Comparison of ENCODE assay signal across 25 mouse cellular contexts in the genomic region with DNA sequence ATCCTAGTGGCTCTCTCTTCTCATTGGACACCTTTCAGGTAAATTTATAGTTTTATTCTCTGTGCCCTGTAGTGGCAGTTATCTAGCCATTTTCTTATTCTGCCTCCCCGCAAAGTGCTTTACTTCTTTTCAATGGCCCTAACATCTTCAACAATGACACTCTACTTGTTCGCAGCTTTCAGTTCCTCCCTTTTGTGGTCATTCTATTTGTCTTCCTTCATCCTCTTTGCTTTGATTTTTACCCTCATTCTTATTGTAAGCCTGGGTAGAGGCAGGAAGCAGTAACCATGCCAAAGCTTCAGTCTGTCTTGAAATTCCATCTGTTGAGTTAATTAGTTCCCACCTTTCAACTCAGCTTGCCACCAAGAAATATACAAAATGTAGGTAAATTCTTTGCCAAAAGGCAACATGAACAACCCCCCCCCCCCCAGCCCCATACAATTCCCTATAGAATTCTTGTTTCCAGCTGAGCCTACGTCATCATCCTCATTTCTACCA.
"Had no signal": no experiment of that assay in that cellular context is flagged by ENCODE, and none has a peak within 500 bp of the region (broad histone marks: within the 10 kb centered on the region; RNA-seq: fewer than 3 reads in every experiment).

No protein-coding gene starts in this region.

- H3K27me3 ChIP-seq: heart, embryonic 13.5 days; heart, embryonic 15.5 days; hindbrain, embryonic 13.5 days; hindbrain, embryonic 15.5 days; kidney, embryonic 15.5 days; limb, embryonic 13.5 days; limb, embryonic 15.5 days; liver, embryonic 12.5 days had no signal

- H3K4me1 ChIP-seq: heart, embryonic 13.5 days; heart, embryonic 15.5 days; hindbrain, embryonic 13.5 days; hindbrain, embryonic 15.5 days; kidney, embryonic 15.5 days; limb, embryonic 13.5 days; limb, embryonic 15.5 days; liver, embryonic 12.5 days had no signal

- H3K9ac ChIP-seq: heart, embryonic 13.5 days; heart, embryonic 15.5 days; hindbrain, embryonic 13.5 days; hindbrain, embryonic 15.5 days; kidney, embryonic 15.5 days; limb, embryonic 13.5 days; limb, embryonic 15.5 days; liver, embryonic 12.5 days; liver, embryonic 14.5 days had no signal

- H3K9me3 ChIP-seq: heart, embryonic 13.5 days; heart, embryonic 15.5 days; hindbrain, embryonic 13.5 days; hindbrain, embryonic 15.5 days; kidney, embryonic 15.5 days; limb, embryonic 15.5 days; liver, embryonic 12.5 days had no signal

- H3K4me3 ChIP-seq: heart, embryonic 13.5 days; heart, embryonic 15.5 days; hindbrain, embryonic 13.5 days; hindbrain, embryonic 15.5 days; kidney, embryonic 15.5 days; limb, embryonic 13.5 days; limb, embryonic 15.5 days; liver, embryonic 12.5 days had no signal

- H3K36me3 ChIP-seq: heart, embryonic 13.5 days; heart, embryonic 15.5 days; hindbrain, embryonic 13.5 days; hindbrain, embryonic 15.5 days; kidney, embryonic 15.5 days; limb, embryonic 13.5 days; limb, embryonic 15.5 days; liver, embryonic 12.5 days had no signal

- DNase-seq: gastrocnemius, postnatal 14 days; gastrocnemius, postnatal 36 days; heart, adult 18-20 months; heart, postnatal 14 days; heart, postnatal 36 days; kidney, adult 11 months; kidney, adult 2 months; kidney, adult 9 months; kidney, postnatal 14 days; kidney, postnatal 36 days; layer of hippocampus, adult 9-11 months; layer of hippocampus, postnatal 36 days; left cerebral cortex, postnatal 4 days had no signal

- H3K4me2 ChIP-seq: heart, embryonic 11.5 days; heart, embryonic 13.5 days; heart, embryonic 15.5 days; hindbrain, embryonic 13.5 days; hindbrain, embryonic 15.5 days; kidney, embryonic 15.5 days; limb, embryonic 13.5 days; limb, embryonic 15.5 days; liver, embryonic 12.5 days had no signal

- H3K27ac ChIP-seq: heart, embryonic 13.5 days; heart, embryonic 15.5 days; hindbrain, embryonic 13.5 days; hindbrain, embryonic 15.5 days; hindbrain, postnatal 0 days; kidney, embryonic 15.5 days; kidney, postnatal 0 days; limb, embryonic 13.5 days; limb, embryonic 15.5 days; liver, embryonic 12.5 days; liver, embryonic 14.5 days had no signal
